Mouse (Mus musculus): ENCODE measurements around the gene Chic2. TPM values are rescaled to one million over a fixed set of nuclear protein-coding genes. Genes with fewer than 3 reads are reported as not detected.

The Chic2 gene
- polyA plus RNA-seq, 1 experiment = 12.7 TPM

DNA sequence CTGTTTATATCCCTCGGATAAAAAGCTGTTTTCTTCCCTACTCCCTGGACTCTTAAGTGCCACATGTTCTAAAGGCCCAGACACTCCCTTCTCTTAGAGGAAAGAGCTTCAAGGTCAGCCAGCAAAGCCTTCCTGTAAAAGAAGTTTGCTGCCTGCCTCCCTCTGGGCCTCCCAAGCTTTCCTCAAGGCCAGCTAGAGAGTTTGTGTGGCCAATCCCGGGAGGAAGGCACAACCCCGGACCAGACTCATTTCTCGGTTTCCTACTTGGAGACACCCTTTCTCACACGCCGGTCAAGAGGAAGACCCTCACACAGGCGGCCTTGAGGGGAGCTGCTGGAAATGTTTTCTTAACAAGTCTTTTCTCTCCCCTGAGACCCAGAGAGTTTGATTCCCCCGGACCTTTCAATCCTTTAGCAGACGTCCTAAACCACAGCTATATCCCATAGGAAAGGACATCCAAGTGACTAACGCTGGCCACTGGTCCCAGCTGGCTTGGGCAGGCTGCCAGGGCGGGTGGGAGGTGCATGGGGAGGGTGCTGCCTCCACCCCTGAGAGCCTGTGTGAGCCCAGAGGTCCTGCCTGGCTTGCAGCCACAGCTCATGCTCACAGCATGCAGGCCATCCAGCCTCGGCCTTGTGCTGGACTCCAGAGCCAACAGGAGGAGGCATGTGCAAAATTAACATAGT lies 69.7 kb downstream of the Chic2 start:
- no peaks in the 10 kb centered on the region for H3K4me1 ChIP-seq (replicated peaks; ENCODE audit: control insufficient read depth, insufficient read depth, low read length)
- no peaks in the 10 kb centered on the region for H3K27me3 ChIP-seq (ENCODE audit: control insufficient read depth, insufficient read depth, low read length)
- TF ChIP-seq CTCF (IDR thresholded peaks at IDR 0.05; ENCODE audit: borderline replicate concordance, control insufficient read depth, extremely low read depth, insufficient read depth, low read length, poor library complexity) (no peak), POLR2A (IDR thresholded peaks at IDR 0.05; ENCODE audit: control insufficient read depth, extremely low read depth, insufficient read depth, low read length, poor library complexity) (no peak)
- H3K27ac ChIP-seq (ENCODE audit: control insufficient read depth, insufficient read depth, low read length) = no peak overlapping the region
- no peaks in the 10 kb centered on the region for H3K36me3 ChIP-seq (ENCODE audit: control insufficient read depth, insufficient read depth, low read length)
- no peak for DNase-seq
- 81% methylated on average over 12 of the region's 12 CpGs for WGBS
- no peak overlapping the region for H3K4me3 ChIP-seq (ENCODE audit: control insufficient read depth, insufficient read depth, low read length)

DNA sequence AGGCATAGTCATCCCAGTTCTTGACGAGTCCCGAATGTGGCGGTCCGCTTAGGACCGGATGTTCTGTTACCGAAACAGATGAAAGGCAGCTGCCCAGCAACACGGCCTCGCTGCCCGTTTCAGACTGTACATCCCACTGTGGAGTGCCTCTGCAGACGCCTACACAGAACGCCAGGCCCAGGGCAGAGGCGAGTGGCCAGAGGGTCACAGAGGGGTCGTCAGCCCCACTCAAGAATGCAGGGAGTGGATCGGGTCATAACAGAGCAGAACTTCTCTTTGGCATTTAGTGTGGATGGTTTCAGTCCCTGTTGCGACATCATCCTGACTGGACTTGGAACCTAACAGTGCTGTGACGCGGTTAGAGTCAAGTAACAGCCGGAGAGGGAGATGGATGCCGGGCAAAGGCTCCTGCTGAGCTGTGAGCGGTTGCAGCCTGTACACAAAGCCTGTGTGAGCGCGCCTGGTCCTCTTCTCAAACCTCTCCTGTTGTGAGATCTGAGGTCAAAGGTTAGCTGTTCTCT lies 70.5 kb downstream of the Chic2 start:
- Histone ChIP-seq H3K27me3 (ENCODE audit: control insufficient read depth, insufficient read depth, low read length) (no peaks in the 10 kb centered on the region), H3K4me1 (replicated peaks; ENCODE audit: control insufficient read depth, insufficient read depth, low read length) (no peaks in the 10 kb centered on the region), H3K36me3 (ENCODE audit: control insufficient read depth, insufficient read depth, low read length) (no peaks in the 10 kb centered on the region), H3K4me3 (ENCODE audit: control insufficient read depth, insufficient read depth, low read length) (no peak overlapping the region), H3K27ac (ENCODE audit: control insufficient read depth, insufficient read depth, low read length) (no peak overlapping the region)
- TF ChIP-seq CTCF (IDR thresholded peaks at IDR 0.05; ENCODE audit: borderline replicate concordance, control insufficient read depth, extremely low read depth, insufficient read depth, low read length, poor library complexity) (no peak), POLR2A (IDR thresholded peaks at IDR 0.05; ENCODE audit: control insufficient read depth, extremely low read depth, insufficient read depth, low read length, poor library complexity) (no peak)
- no peak for DNase-seq
- WGBS = 94% methylated on average over 22 of the region's 22 CpGs

DNA sequence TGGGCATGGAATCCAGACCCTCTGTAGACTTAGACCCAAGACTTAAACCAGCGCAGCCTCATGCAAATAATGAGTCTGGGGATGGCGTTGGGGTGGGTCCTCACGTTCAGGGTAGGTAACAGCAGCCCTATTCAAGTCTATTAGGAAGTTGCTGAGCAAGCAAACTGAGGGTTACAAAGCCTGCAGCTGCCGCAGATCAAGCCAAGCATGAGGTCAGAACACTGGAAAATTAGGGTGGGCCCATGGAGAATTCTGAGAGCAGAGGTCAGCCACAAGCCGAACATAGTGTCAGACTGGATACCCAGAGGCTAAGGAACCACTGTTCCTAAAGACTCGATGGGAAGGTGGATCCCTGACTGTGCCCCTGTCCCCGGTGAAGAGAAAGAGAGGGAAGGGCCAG lies 73.2 kb downstream of the Chic2 start:
- 88% methylated on average over 7 of the region's 7 CpGs for WGBS
- Histone ChIP-seq H3K27ac (ENCODE audit: control insufficient read depth, insufficient read depth, low read length) (no peak overlapping the region), H3K36me3 (ENCODE audit: control insufficient read depth, insufficient read depth, low read length) (no peaks in the 10 kb centered on the region), H3K4me1 (replicated peaks; ENCODE audit: control insufficient read depth, insufficient read depth, low read length) (no peaks in the 10 kb centered on the region), H3K4me3 (ENCODE audit: control insufficient read depth, insufficient read depth, low read length) (no peak overlapping the region), H3K27me3 (ENCODE audit: control insufficient read depth, insufficient read depth, low read length) (no peaks in the 10 kb centered on the region)
- DNase-seq = no peak
- no peak for TF ChIP-seq CTCF (IDR thresholded peaks at IDR 0.05; ENCODE audit: borderline replicate concordance, control insufficient read depth, extremely low read depth, insufficient read depth, low read length, poor library complexity)
- TF ChIP-seq POLR2A (IDR thresholded peaks at IDR 0.05; ENCODE audit: control insufficient read depth, extremely low read depth, insufficient read depth, low read length, poor library complexity) = no peak

DNA sequence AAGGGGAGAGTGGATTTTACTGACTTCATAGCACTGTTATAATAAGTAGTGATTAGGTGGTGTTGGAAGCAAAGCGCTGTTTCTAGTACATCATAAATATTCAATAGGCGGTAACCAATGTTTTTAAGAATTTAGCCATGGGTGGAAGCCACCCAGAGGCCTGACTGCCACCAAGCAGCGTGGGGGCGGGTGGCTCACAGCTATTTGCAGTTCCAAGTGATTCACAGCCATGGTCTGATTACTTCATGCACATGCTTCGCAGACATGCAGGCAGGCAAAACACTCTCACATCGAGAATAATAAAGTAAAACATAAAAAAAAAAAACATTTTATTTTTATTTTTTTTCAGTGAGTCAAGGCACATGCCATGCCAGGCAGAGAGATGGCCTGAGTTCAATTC lies 75.2 kb downstream of the Chic2 start:
- no peak for TF ChIP-seq CTCF (IDR thresholded peaks at IDR 0.05; ENCODE audit: borderline replicate concordance, control insufficient read depth, extremely low read depth, insufficient read depth, low read length, poor library complexity)
- TF ChIP-seq POLR2A (IDR thresholded peaks at IDR 0.05; ENCODE audit: control insufficient read depth, extremely low read depth, insufficient read depth, low read length, poor library complexity) = no peak
- DNase-seq = no peak
- Histone ChIP-seq H3K27me3 (ENCODE audit: control insufficient read depth, insufficient read depth, low read length) (no peaks in the 10 kb centered on the region), H3K4me3 (ENCODE audit: control insufficient read depth, insufficient read depth, low read length) (no peak overlapping the region), H3K4me1 (replicated peaks; ENCODE audit: control insufficient read depth, insufficient read depth, low read length) (no peaks in the 10 kb centered on the region), H3K36me3 (ENCODE audit: control insufficient read depth, insufficient read depth, low read length) (no peaks in the 10 kb centered on the region), H3K27ac (ENCODE audit: control insufficient read depth, insufficient read depth, low read length) (no peak overlapping the region)
- 92% methylated on average over 6 of the region's 6 CpGs for WGBS

DNA sequence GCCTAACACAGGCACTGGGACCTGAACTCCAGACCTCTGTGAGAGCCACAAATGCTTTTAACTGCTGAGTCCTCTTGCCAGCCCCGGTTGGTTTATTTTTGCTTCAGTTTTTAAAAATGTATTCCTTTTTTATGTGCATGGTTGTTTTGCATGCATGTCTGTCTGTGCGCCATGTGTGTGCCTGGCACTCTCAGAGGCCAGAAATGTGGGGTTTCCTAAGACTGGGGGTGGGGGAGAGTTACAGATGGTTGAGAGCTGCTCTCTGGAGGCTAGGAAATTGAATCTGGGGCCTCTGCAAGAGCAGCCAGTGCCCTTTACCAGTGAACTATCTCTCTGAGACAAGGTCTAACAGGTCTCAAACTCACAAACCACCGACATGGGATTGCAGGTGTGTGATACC lies 76.7 kb downstream of the Chic2 start:
- Histone ChIP-seq H3K4me3 (ENCODE audit: control insufficient read depth, insufficient read depth, low read length) (no peak overlapping the region), H3K27ac (ENCODE audit: control insufficient read depth, insufficient read depth, low read length) (no peak overlapping the region), H3K36me3 (ENCODE audit: control insufficient read depth, insufficient read depth, low read length) (no peaks in the 10 kb centered on the region), H3K4me1 (replicated peaks; ENCODE audit: control insufficient read depth, insufficient read depth, low read length) (no peaks in the 10 kb centered on the region), H3K27me3 (ENCODE audit: control insufficient read depth, insufficient read depth, low read length) (no peaks in the 10 kb centered on the region)
- TF ChIP-seq POLR2A (IDR thresholded peaks at IDR 0.05; ENCODE audit: control insufficient read depth, extremely low read depth, insufficient read depth, low read length, poor library complexity) (no peak), CTCF (IDR thresholded peaks at IDR 0.05; ENCODE audit: borderline replicate concordance, control insufficient read depth, extremely low read depth, insufficient read depth, low read length, poor library complexity) (no peak)
- 95% methylated on average over 3 of the region's 3 CpGs for WGBS
- no peak for DNase-seq

DNA sequence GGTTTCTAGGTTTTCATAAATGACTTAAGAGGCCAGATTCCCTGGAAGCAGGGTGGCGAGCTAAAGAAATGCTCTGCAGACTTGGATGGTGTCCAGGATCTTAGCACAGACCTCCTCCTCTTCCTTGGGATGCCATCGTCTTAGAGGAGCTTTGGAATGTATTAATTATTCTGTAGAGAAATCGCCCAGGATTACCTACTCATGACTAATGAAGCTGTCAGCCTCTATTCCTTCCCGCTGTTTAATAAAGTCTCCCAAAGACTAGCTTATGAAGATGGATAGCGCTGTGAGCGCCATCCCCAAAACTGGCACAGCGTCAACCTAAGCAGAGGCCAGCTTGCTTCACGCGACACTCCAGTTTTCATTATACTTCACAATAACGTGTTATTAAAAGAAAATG lies 77.7 kb downstream of the Chic2 start:
- Histone ChIP-seq H3K4me1 (replicated peaks; ENCODE audit: control insufficient read depth, insufficient read depth, low read length) (no peaks in the 10 kb centered on the region), H3K27me3 (ENCODE audit: control insufficient read depth, insufficient read depth, low read length) (no peaks in the 10 kb centered on the region), H3K27ac (ENCODE audit: control insufficient read depth, insufficient read depth, low read length) (no peak overlapping the region), H3K36me3 (ENCODE audit: control insufficient read depth, insufficient read depth, low read length) (no peaks in the 10 kb centered on the region), H3K4me3 (ENCODE audit: control insufficient read depth, insufficient read depth, low read length) (no peak overlapping the region)
- WGBS = 92% methylated on average over 10 of the region's 10 CpGs
- no peak for DNase-seq
- no peak for TF ChIP-seq CTCF (IDR thresholded peaks at IDR 0.05; ENCODE audit: borderline replicate concordance, control insufficient read depth, extremely low read depth, insufficient read depth, low read length, poor library complexity)
- no peak for TF ChIP-seq POLR2A (IDR thresholded peaks at IDR 0.05; ENCODE audit: control insufficient read depth, extremely low read depth, insufficient read depth, low read length, poor library complexity)
